8 mouse cellular contexts compared by ENCODE assay signal in genomic region chr9:22086012-22086411, GRCm38 (mm10). TPM values are rescaled to one million over a fixed set of nuclear protein-coding genes. Genes with fewer than 3 reads are reported as not detected.
DNase-seq lines count a peak whose midpoint lies in the region; ATAC-seq and TF ChIP-seq lines count a peak whose summit lies in the region.

No protein-coding gene starts in this region.

- intact Hi-C loops in left cerebral cortex, adult 2 months (cut with DNase I), result no loop called here
- intact Hi-C loops in left cerebral cortex, postnatal 10 days (cut with DNase I), result no loop called here

- peak overlapping the region; percentile 77 for H3K4me2 ChIP-seq in embryonic facial prominence, embryonic 13.5 days
- peak overlapping the region; percentile 80 for H3K4me2 ChIP-seq in intestine, embryonic 16.5 days (ENCODE audit: low read depth, low read length)
- H3K4me2 ChIP-seq in neural tube, embryonic 13.5 days, result peak overlapping the region; percentile 66

- H3K4me1 ChIP-seq in embryonic facial prominence, embryonic 13.5 days, result peaks cover 10% of the 10 kb centered on the region
- peaks cover 4% of the 10 kb centered on the region; the same call in 1 of the 2 replicates for H3K4me1 ChIP-seq in intestine, embryonic 16.5 days (ENCODE audit: control insufficient read depth, insufficient read depth, low read length)
- peaks cover 24% of the 10 kb centered on the region for H3K4me1 ChIP-seq in neural tube, embryonic 13.5 days (replicated peaks)

- DNase-seq in left cerebral cortex, adult 2 months (ENCODE audit: extremely low spot score in 1 of 2, low spot score in 2 of 2), result no peak
- no peak for DNase-seq in left cerebral cortex, postnatal 10 days (ENCODE audit: extremely low spot score in 1 of 2, low spot score in 2 of 2)
- no peak for DNase-seq in cerebellum, postnatal 4 days (ENCODE audit: low spot score in 2 of 2)
- no peak for DNase-seq in embryo, embryonic 9.5 days (ENCODE audit: extremely low spot score)
- no peak for DNase-seq in thymus, adult 18-20 months

- H3K4me3 ChIP-seq in left cerebral cortex, adult 2 months, result peak overlapping the region; percentile 65
- H3K4me3 ChIP-seq in embryonic facial prominence, embryonic 13.5 days, result peak overlapping the region; percentile 74
- H3K4me3 ChIP-seq in intestine, embryonic 16.5 days (ENCODE audit: low read length), result peak overlapping the region; percentile 58
- H3K4me3 ChIP-seq in neural tube, embryonic 13.5 days, result peak overlapping the region; percentile 74

- no peaks in the 10 kb centered on the region for H3K27me3 ChIP-seq in embryonic facial prominence, embryonic 13.5 days
- H3K27me3 ChIP-seq in intestine, embryonic 16.5 days (replicated peaks; ENCODE audit: control insufficient read depth, insufficient read depth, low read length), result no peaks in the 10 kb centered on the region
- H3K27me3 ChIP-seq in neural tube, embryonic 13.5 days, result no peaks in the 10 kb centered on the region

- 80% methylated on average over 6 of the region's 6 CpGs for WGBS in embryonic facial prominence, embryonic 13.5 days
- 57% methylated on average over 6 of the region's 6 CpGs for WGBS in intestine, embryonic 16.5 days
- WGBS in neural tube, embryonic 13.5 days, result 83% methylated on average over 6 of the region's 6 CpGs

- ATAC-seq in embryonic facial prominence, embryonic 13.5 days (ENCODE audit: insufficient number of reproducible peaks, insufficient read depth, low FRiP score, low TSS enrichment, low read depth), result no peak
- ATAC-seq in intestine, embryonic 16.5 days, result no peak
- ATAC-seq in neural tube, embryonic 13.5 days (ENCODE audit: low read depth), result no peak

- H3K27ac ChIP-seq in left cerebral cortex, adult 2 months, result peak overlapping the region; percentile 94
- H3K27ac ChIP-seq in embryonic facial prominence, embryonic 13.5 days, result peak overlapping the region; percentile 79; the same call in 1 of the 2 replicates
- peak overlapping the region; percentile 87; the same call in 1 of the 2 replicates for H3K27ac ChIP-seq in intestine, embryonic 16.5 days (ENCODE audit: low read length)
- no peak overlapping the region for H3K27ac ChIP-seq in neural tube, embryonic 13.5 days (replicated peaks)

- TF ChIP-seq CTCF in left cerebral cortex, adult 2 months (IDR thresholded peaks at IDR 0.05), result no peak

- no peaks in the 10 kb centered on the region for H3K9me3 ChIP-seq in embryonic facial prominence, embryonic 13.5 days
- no peaks in the 10 kb centered on the region for H3K9me3 ChIP-seq in intestine, embryonic 16.5 days (ENCODE audit: control insufficient read depth, low read length)
- H3K9me3 ChIP-seq in neural tube, embryonic 13.5 days, result no peaks in the 10 kb centered on the region

- H3K9ac ChIP-seq in embryonic facial prominence, embryonic 13.5 days, result peak overlapping the region; percentile 83
- peak overlapping the region; percentile 65 for H3K9ac ChIP-seq in intestine, embryonic 16.5 days (ENCODE audit: low read depth, low read length)
- peak overlapping the region; percentile 72 for H3K9ac ChIP-seq in neural tube, embryonic 13.5 days

- H3K36me3 ChIP-seq in embryonic facial prominence, embryonic 13.5 days, result peaks cover 7% of the 10 kb centered on the region; the same call in 1 of the 2 replicates
- H3K36me3 ChIP-seq in intestine, embryonic 16.5 days (ENCODE audit: control insufficient read depth, insufficient read depth, low read length), result no peaks in the 10 kb centered on the region
- H3K36me3 ChIP-seq in neural tube, embryonic 13.5 days, result peaks cover 3% of the 10 kb centered on the region; the same call in 1 of the 2 replicates

RNA-seq across cellular contexts. Expression of gene Ecsit, which starts 0.8 kb away (rescaled TPM):
- 10 to 100 TPM; 43.0 to 46.8 TPM for total RNA-seq in left cerebral cortex, adult 2 months (2021)
- 10 to 100 TPM; 40.5 to 42.8 TPM for total RNA-seq in left cerebral cortex, postnatal 10 days (2021)
- polyA plus RNA-seq in embryonic facial prominence, embryonic 13.5 days (2015; fragmentation: Nextera tagmentation; extraction: Ambion mirVana), result 35.5 and 40.9 TPM in 2 replicates
- polyA plus RNA-seq in intestine, embryonic 16.5 days (2015; fragmentation: Nextera tagmentation; extraction: Ambion mirVana), result 50.8 and 54.2 TPM in 2 replicates
- polyA plus RNA-seq in neural tube, embryonic 13.5 days (2015; fragmentation: Nextera tagmentation; extraction: Ambion mirVana), result 47.9 and 57.8 TPM in 2 replicates

RNA-seq across cellular contexts. Expression of gene Cnn1, which starts 13.0 kb away (rescaled TPM):
- total RNA-seq in left cerebral cortex, adult 2 months (2021), result 1 to 10 TPM in 1 of 2 experiments, under 1 TPM in 1; 0.41 to 1.3 TPM
- under 1 TPM; 0.20 to 0.39 TPM for total RNA-seq in left cerebral cortex, postnatal 10 days (2021)
- polyA plus RNA-seq in embryonic facial prominence, embryonic 13.5 days (2015; fragmentation: Nextera tagmentation; extraction: Ambion mirVana), result 0.76 and 3.6 TPM in 2 replicates
- 324 and 348 TPM in 2 replicates for polyA plus RNA-seq in intestine, embryonic 16.5 days (2015; fragmentation: Nextera tagmentation; extraction: Ambion mirVana)
- 2.6 and 2.9 TPM in 2 replicates for polyA plus RNA-seq in neural tube, embryonic 13.5 days (2015; fragmentation: Nextera tagmentation; extraction: Ambion mirVana)

RNA-seq across cellular contexts. Expression of gene Zfp653, which starts 14.8 kb away (rescaled TPM):
- total RNA-seq in left cerebral cortex, adult 2 months (2021), result 10 to 100 TPM; 20.0 to 24.8 TPM
- 10 to 100 TPM; 20.7 to 20.8 TPM for total RNA-seq in left cerebral cortex, postnatal 10 days (2021)
- polyA plus RNA-seq in embryonic facial prominence, embryonic 13.5 days (2015; fragmentation: Nextera tagmentation; extraction: Ambion mirVana), result 13.0 and 13.6 TPM in 2 replicates
- polyA plus RNA-seq in intestine, embryonic 16.5 days (2015; fragmentation: Nextera tagmentation; extraction: Ambion mirVana), result 9.2 and 9.7 TPM in 2 replicates
- polyA plus RNA-seq in neural tube, embryonic 13.5 days (2015; fragmentation: Nextera tagmentation; extraction: Ambion mirVana), result 16.5 and 16.6 TPM in 2 replicates

RNA-seq across cellular contexts. Expression of gene Gm49318, which starts 15.0 kb away (rescaled TPM):
- total RNA-seq in left cerebral cortex, adult 2 months (2021), result 1 to 10 TPM; 2.1 to 2.3 TPM
- total RNA-seq in left cerebral cortex, postnatal 10 days (2021), result under 1 TPM; 0.85 to 0.94 TPM
- polyA plus RNA-seq in embryonic facial prominence, embryonic 13.5 days (2015; fragmentation: Nextera tagmentation; extraction: Ambion mirVana), result not detected in 2 replicates
- not detected in 2 replicates for polyA plus RNA-seq in intestine, embryonic 16.5 days (2015; fragmentation: Nextera tagmentation; extraction: Ambion mirVana)
- polyA plus RNA-seq in neural tube, embryonic 13.5 days (2015; fragmentation: Nextera tagmentation; extraction: Ambion mirVana), result not detected in 2 replicates

RNA-seq across cellular contexts. Expression of gene Elof1, which starts 31.0 kb away (rescaled TPM):
- 10 to 100 TPM; 63.4 to 65.3 TPM for total RNA-seq in left cerebral cortex, adult 2 months (2021)
- total RNA-seq in left cerebral cortex, postnatal 10 days (2021), result 10 to 100 TPM; 63.0 to 63.7 TPM
- polyA plus RNA-seq in embryonic facial prominence, embryonic 13.5 days (2015; fragmentation: Nextera tagmentation; extraction: Ambion mirVana), result 175 and 194 TPM in 2 replicates
- 134 and 157 TPM in 2 replicates for polyA plus RNA-seq in intestine, embryonic 16.5 days (2015; fragmentation: Nextera tagmentation; extraction: Ambion mirVana)
- polyA plus RNA-seq in neural tube, embryonic 13.5 days (2015; fragmentation: Nextera tagmentation; extraction: Ambion mirVana), result 170 and 172 TPM in 2 replicates

Comparison
In these comparisons a context has a peak if more than half of its experiments do, and no peak if none do; other contexts are left out.
1. RNA of gene Cnn1, which starts 13.0 kb away (polyA plus RNA-seq): 324 to 348 TPM in intestine, embryonic 16.5 days; 2.6 to 2.9 TPM in neural tube, embryonic 13.5 days and 0.76 to 3.6 TPM in embryonic facial prominence, embryonic 13.5 days; every median in the first group is over 10 times any median in the second.
2. Peak in every context shown above with its lines, with median percentiles within 50 percentile points of each other: H3K4me3 ChIP-seq, H3K4me2 ChIP-seq and H3K9ac ChIP-seq.